Mouse (Mus musculus): ENCODE results near the gene Eef1akmt4. TPM values are rescaled to one million over a fixed set of nuclear protein-coding genes. Genes with fewer than 3 reads are reported as not detected.

Eef1akmt4 gene
- polyA plus RNA-seq, 1 experiment from 2014 or later = 32.3 TPM

MicroRNA genes within 50 kb of the gene (microRNA counts, 519-probe panel; counts per million panel counts)
- 2,364 counts per million, percentile 49 among the panel's probes with 10 or more counts for microRNA mmu-miR-1224

Small RNA genes within 50 kb of the gene (microRNA-seq; reads per million reads assigned to microRNA genes)
- 13.9 reads per million, percentile 30 among the genes with 10 or more reads in this experiment for gene Mir1224

Other genes with a start within 250 kb of the Eef1akmt4 start
- 46.8 and 50.7 TPM in 2 replicates for gene Abcc5, start 185.2 kb upstream of the Eef1akmt4 start, polyA plus RNA-seq (2015; fragmentation: Nextera tagmentation; extraction: Ambion mirVana)
- gene Eif2b5, start 112.8 kb upstream of the Eef1akmt4 start, polyA plus RNA-seq (2015; fragmentation: Nextera tagmentation; extraction: Ambion mirVana) = 90.2 and 95.0 TPM in 2 replicates
- 21.2 and 26.9 TPM in 2 replicates for gene Dvl3, start 94.6 kb upstream of the Eef1akmt4 start, polyA plus RNA-seq (2015; fragmentation: Nextera tagmentation; extraction: Ambion mirVana)
- 518 and 580 TPM in 2 replicates for gene Ap2m1, start 76.1 kb upstream of the Eef1akmt4 start, polyA plus RNA-seq (2015; fragmentation: Nextera tagmentation; extraction: Ambion mirVana)
- gene Abcf3, start 63.0 kb upstream of the Eef1akmt4 start, polyA plus RNA-seq (2015; fragmentation: Nextera tagmentation; extraction: Ambion mirVana) = 50.6 and 65.0 TPM in 2 replicates
- gene Vwa5b2, start 22.1 kb upstream of the Eef1akmt4 start, polyA plus RNA-seq (2015; fragmentation: Nextera tagmentation; extraction: Ambion mirVana) = 5.5 and 7.3 TPM in 2 replicates
- gene Gm49333, start within 50 bp of the Eef1akmt4 start, polyA plus RNA-seq (2015; fragmentation: Nextera tagmentation; extraction: Ambion mirVana) = 0.15 TPM in 1 of 2 replicates, not detected in the other
- 38.3 and 39.6 TPM in 2 replicates for gene Alg3, start 142 bp downstream of the Eef1akmt4 start, polyA plus RNA-seq (2015; fragmentation: Nextera tagmentation; extraction: Ambion mirVana)
- 1.3 and 1.4 TPM in 2 replicates for gene Camk2n2, start 9.7 kb downstream of the Eef1akmt4 start, polyA plus RNA-seq (2015; fragmentation: Nextera tagmentation; extraction: Ambion mirVana)
- gene Ece2, start 18.2 kb downstream of the Eef1akmt4 start, polyA plus RNA-seq (2015; fragmentation: Nextera tagmentation; extraction: Ambion mirVana) = 2.0 and 2.7 TPM in 2 replicates
- gene Psmd2, start 40.1 kb downstream of the Eef1akmt4 start, polyA plus RNA-seq (2015; fragmentation: Nextera tagmentation; extraction: Ambion mirVana) = 265 and 291 TPM in 2 replicates
- 168 and 190 TPM in 2 replicates for gene Eif4g1, start 56.7 kb downstream of the Eef1akmt4 start, polyA plus RNA-seq (2015; fragmentation: Nextera tagmentation; extraction: Ambion mirVana)
- gene Fam131a, start 81.6 kb downstream of the Eef1akmt4 start, polyA plus RNA-seq (2015; fragmentation: Nextera tagmentation; extraction: Ambion mirVana) = 8.5 and 9.1 TPM in 2 replicates
- 95.7 and 97.3 TPM in 2 replicates for gene Polr2h, start 106.1 kb downstream of the Eef1akmt4 start, polyA plus RNA-seq (2015; fragmentation: Nextera tagmentation; extraction: Ambion mirVana)
- gene Clcn2, start 106.2 kb downstream of the Eef1akmt4 start, polyA plus RNA-seq (2015; fragmentation: Nextera tagmentation; extraction: Ambion mirVana) = 15.3 and 20.2 TPM in 2 replicates
- gene Chrd, start 121.5 kb downstream of the Eef1akmt4 start, polyA plus RNA-seq (2015; fragmentation: Nextera tagmentation; extraction: Ambion mirVana) = 4.0 and 4.7 TPM in 2 replicates
- gene Thpo, start 122.9 kb downstream of the Eef1akmt4 start, polyA plus RNA-seq (2015; fragmentation: Nextera tagmentation; extraction: Ambion mirVana) = 1.0 and 1.1 TPM in 2 replicates